Mouse (Mus musculus): ENCODE results near the gene Havcr2. TPM values are rescaled to one million over a fixed set of nuclear protein-coding genes. Genes with fewer than 3 reads are reported as not detected.

Gene Havcr2
- polyA plus RNA-seq, 1 experiment from 2014 or later, result 0.38 TPM

Other genes starting within 250 kb of the Havcr2 start
- gene Fndc9, start 219.4 kb upstream of the Havcr2 start, polyA plus RNA-seq (2015; fragmentation: Nextera tagmentation; extraction: Ambion mirVana), result not detected in 2 replicates
- 4.6 and 5.7 TPM in 2 replicates for gene Cyfip2, start 142.1 kb upstream of the Havcr2 start, polyA plus RNA-seq (2015; fragmentation: Nextera tagmentation; extraction: Ambion mirVana)
- gene Itk, start 65.4 kb upstream of the Havcr2 start, polyA plus RNA-seq (2015; fragmentation: Nextera tagmentation; extraction: Ambion mirVana), result 0.09 and 0.12 TPM in 2 replicates
- 0.04 TPM in 1 of 2 replicates, not detected in the other for gene Fam71b, start 58.4 kb upstream of the Havcr2 start, polyA plus RNA-seq (2015; fragmentation: Nextera tagmentation; extraction: Ambion mirVana)
- gene Med7, start 18.0 kb upstream of the Havcr2 start, polyA plus RNA-seq (2015; fragmentation: Nextera tagmentation; extraction: Ambion mirVana), result 44.8 and 49.7 TPM in 2 replicates
- not detected in 2 replicates for gene Gm12169, start 69.3 kb downstream of the Havcr2 start, polyA plus RNA-seq (2015; fragmentation: Nextera tagmentation; extraction: Ambion mirVana)
- not detected in 2 replicates for gene BC053393, start 116.6 kb downstream of the Havcr2 start, polyA plus RNA-seq (2015; fragmentation: Nextera tagmentation; extraction: Ambion mirVana)
- not detected in 2 replicates for gene Dppa1, start 174.3 kb downstream of the Havcr2 start, polyA plus RNA-seq (2015; fragmentation: Nextera tagmentation; extraction: Ambion mirVana)